Mouse (Mus musculus): ENCODE measurements at regions not wholly inside any gene's neighbourhood (a gene's known extent, or its start where the extent isn't known, plus 50 kb on each side); places are given as distances from the start of the nearest gene placed in this dataset.
A peak's percentile ranks its signal among the peaks of the same experiment; 100 is the strongest.

DNA sequence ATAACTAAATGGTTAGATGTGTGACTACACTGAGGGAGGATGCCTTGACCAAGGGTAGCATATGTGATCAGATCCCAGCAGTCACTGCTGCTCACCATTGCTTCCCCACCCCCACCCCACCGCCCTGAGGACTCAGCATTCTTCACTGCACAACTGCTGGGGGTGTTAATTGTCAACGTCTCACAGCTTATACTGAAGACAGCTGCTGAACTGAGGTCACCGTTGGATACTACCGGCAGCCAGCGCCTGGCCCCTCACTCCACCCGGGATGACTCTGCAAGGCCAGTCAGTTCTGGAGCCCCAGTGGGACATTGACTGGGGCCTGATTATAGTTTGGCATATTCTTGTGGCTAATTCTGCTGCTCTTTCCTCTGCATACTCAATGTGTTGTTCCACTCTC, 87.0 kb upstream of the 1700024P04Rik start:
- Histone ChIP-seq H3K4me2 (no peak overlapping the region), H3K36me3 (no peaks in the 10 kb centered on the region), H3K27me3 (no peaks in the 10 kb centered on the region), H3K9ac (no peak overlapping the region), H3K9me3 (no peaks in the 10 kb centered on the region), H3K4me1 (replicated peaks) (peaks cover 26% of the 10 kb centered on the region), H3K27ac (replicated peaks) (peak overlapping the region; percentile 25; the same call in 1 of the 2 replicates), H3K4me3 (no peak overlapping the region)
- 36% methylated on average over 6 of the region's 6 CpGs for WGBS
- peak; percentile 34; the same call in 1 of the 2 replicates for ATAC-seq (ENCODE audit: low FRiP score, low read depth)

DNA sequence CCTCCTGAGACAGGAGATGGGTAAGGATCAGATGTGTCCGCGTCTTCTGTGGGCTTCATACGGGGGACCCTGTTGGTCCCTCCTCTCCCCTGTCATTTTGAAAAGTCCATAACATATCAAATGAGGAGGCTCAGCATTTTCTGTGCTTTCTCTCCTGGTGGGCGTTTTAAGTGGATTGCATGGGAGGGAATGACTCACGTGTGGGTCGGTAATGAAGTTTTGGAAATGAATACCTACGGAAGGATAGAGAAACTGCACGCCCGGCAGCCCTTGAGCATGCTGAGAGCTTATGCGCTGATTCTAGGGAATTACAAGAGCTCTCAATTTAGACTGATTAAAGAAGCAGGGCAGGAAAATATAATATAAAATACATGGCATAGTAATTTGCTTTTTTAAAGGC, 85.4 kb upstream of the 1700024P04Rik start:
- 0 out of 2 replicates have a peak, but pooled peaks have one; percentile 38 for ATAC-seq (ENCODE audit: low FRiP score, low read depth)
- H3K4me2 ChIP-seq = no peak overlapping the region
- no peak overlapping the region; the same call in 1 of the 2 replicates for H3K27ac ChIP-seq (replicated peaks)
- H3K27me3 ChIP-seq = no peaks in the 10 kb centered on the region
- 63% methylated on average over 10 of the region's 10 CpGs for WGBS
- peaks cover 26% of the 10 kb centered on the region for H3K4me1 ChIP-seq (replicated peaks)
- H3K9ac ChIP-seq = no peak overlapping the region
- H3K9me3 ChIP-seq = no peaks in the 10 kb centered on the region
- H3K36me3 ChIP-seq = no peaks in the 10 kb centered on the region
- H3K4me3 ChIP-seq = no peak overlapping the region

DNA sequence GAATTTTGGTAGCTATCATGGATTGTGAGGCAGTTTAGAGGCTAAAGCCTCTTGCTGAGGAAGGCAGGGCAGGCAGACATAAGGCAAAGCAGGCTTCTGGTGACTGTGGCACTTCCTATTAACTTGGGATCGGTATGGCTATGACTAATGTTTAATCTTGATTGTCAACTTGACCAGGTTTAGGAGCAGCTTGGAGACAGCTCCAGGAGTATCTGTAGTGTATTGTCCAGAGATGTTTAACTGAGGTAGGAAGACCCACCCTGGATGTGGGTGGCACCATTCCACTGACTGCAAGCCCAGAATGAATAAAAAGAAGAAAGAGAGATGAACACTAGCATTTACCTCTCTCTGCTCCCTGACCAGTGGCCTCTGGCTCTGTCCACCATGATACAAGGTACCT, 83.1 kb upstream of the 1700024P04Rik start:
- Histone ChIP-seq H3K27ac (replicated peaks) (no peak overlapping the region), H3K36me3 (no peaks in the 10 kb centered on the region), H3K4me2 (no peak overlapping the region), H3K9ac (no peak overlapping the region), H3K9me3 (no peaks in the 10 kb centered on the region), H3K4me3 (no peak overlapping the region), H3K4me1 (replicated peaks) (peaks cover 16% of the 10 kb centered on the region), H3K27me3 (no peaks in the 10 kb centered on the region)
- WGBS = 86% methylated on average over 1 of the region's 1 CpGs
- ATAC-seq (ENCODE audit: low FRiP score, low read depth) = no peak

DNA sequence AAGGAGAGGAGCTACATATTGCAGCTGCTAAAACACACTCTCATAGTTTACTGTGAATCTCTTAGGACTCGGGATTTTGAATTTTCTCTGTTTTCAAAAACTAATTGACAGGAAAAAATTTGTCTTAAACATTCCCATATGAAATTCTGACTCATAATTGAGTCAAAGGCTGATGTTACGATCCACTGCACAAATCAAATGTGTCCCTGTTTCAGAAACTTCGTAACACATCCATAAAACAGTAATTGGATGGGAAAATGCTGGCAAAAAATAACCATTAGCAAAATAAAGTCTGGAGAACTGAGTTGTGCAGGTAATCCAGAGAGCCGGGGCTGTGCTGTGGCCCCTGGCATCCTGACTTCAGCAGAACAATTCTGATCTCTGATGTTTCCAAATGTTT, 79.1 kb upstream of the 1700024P04Rik start:
- Histone ChIP-seq H3K27me3 (no peaks in the 10 kb centered on the region), H3K4me1 (replicated peaks) (no peaks in the 10 kb centered on the region), H3K4me3 (no peak overlapping the region), H3K9ac (no peak overlapping the region), H3K9me3 (no peaks in the 10 kb centered on the region), H3K27ac (replicated peaks) (no peak overlapping the region), H3K4me2 (no peak overlapping the region), H3K36me3 (no peaks in the 10 kb centered on the region)
- ATAC-seq (ENCODE audit: low FRiP score, low read depth) = no peak
- 79% methylated on average over 4 of the region's 4 CpGs for WGBS

DNA sequence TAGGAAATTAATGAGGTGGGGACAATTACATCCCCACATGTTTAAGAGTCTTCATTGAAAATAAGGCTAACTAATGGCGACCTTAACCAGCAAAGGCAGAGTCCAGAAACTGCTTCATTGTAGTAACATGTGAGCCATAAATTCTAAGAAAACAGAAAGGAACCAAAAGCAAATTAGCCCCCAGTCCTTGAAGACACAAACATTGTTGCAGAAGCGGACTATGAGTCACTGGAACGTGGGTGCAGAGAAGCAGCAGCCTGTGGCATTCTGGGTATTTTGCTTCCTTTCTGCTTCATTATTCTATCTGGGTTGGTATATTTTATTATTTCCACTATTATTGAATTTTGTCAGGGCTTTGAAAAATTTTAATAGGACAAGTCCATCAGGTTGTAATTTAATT, 78.6 kb upstream of the 1700024P04Rik start:
- no peak for ATAC-seq (ENCODE audit: low FRiP score, low read depth)
- Histone ChIP-seq H3K9ac (no peak overlapping the region), H3K36me3 (no peaks in the 10 kb centered on the region), H3K9me3 (no peaks in the 10 kb centered on the region), H3K27ac (replicated peaks) (no peak overlapping the region), H3K4me2 (no peak overlapping the region), H3K27me3 (no peaks in the 10 kb centered on the region), H3K4me1 (replicated peaks) (no peaks in the 10 kb centered on the region), H3K4me3 (no peak overlapping the region)
- WGBS = 73% methylated on average over 3 of the region's 3 CpGs

DNA sequence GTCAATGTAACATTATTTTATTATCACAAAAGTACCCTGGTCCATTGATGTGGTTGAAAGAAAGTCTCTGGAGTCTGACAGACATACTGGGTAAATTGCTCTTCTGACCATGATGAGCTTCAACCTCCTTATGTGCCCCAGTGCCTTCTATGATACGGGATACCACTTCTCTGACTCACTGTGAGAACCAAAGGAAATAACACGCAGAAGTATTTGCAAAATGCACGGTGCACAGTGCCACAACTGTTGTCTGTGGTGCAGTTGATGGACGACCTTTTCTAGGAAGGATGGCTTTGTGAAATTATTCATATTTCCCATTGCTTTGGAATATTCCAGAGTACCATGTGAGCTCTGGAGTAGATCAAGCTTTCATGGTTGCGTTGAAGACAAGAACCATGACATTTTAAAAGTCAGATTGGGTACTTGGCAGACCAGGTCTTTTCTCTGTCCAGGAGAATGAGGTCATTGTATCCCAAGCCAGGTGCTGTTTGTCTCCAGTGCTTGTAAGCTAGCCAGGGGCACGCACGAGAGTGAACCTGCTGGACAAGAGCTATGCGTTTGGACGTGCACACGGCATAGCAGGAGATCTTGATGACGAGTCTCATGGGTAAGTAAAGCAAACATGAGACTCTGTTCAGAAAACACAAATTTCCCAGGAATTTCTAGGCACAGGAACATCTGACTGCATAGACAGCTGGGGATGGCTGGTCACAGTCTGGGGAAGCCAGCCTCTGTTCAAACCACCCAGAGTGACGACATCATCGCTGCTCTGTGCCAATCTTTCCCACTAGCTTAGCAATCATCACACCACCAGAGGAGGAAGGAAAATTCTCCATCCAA, 74.0 kb upstream of the 1700024P04Rik start:
- no peak overlapping the region for H3K4me2 ChIP-seq
- no peak overlapping the region for H3K4me3 ChIP-seq
- peaks cover 11% of the 10 kb centered on the region; the same call in 1 of the 2 replicates for H3K4me1 ChIP-seq (replicated peaks)
- H3K36me3 ChIP-seq = no peaks in the 10 kb centered on the region
- no peak overlapping the region for H3K27ac ChIP-seq (replicated peaks)
- no peak for ATAC-seq (ENCODE audit: low FRiP score, low read depth)
- WGBS = 85% methylated on average over 13 of the region's 13 CpGs
- no peaks in the 10 kb centered on the region for H3K27me3 ChIP-seq
- no peaks in the 10 kb centered on the region for H3K9me3 ChIP-seq
- H3K9ac ChIP-seq = no peak overlapping the region

DNA sequence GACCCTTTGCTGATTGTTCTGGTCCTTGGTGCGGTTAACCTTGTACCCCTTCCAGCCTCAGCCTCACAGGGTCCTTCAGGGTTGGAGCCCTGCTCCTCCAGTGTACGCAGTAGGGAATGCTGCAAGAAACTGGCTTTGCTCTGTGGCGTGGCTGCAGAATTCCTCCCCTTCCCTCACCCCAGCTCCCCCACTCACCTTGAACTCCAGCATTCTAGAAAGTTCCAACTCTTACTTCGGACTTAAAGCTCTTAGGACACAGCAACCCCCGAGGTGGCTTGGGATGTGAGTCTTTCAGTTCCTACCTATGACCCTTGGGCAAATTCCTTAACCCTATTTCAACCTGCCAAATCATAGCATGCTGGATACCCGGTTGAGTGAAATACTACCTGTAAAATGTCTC, 73.3 kb upstream of the 1700024P04Rik start:
- Histone ChIP-seq H3K27ac (replicated peaks) (no peak overlapping the region), H3K4me2 (no peak overlapping the region)
- ATAC-seq (ENCODE audit: low FRiP score, low read depth) = no peak

DNA sequence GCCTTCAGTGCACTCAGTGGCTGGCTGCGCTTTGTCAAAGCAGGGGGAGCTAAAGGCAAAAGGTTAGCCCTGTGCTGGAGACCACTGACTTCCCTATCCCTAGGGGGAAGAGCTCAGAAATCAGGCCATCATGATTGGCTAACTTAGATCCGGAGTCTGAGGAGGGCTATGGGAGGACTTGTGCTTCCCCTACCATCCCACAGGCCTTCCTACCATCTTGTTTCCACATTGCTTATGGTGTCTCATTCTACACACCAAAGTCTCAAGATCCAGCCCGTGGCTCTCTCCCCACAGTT, 72.9 kb upstream of the 1700024P04Rik start:
- no peak overlapping the region for H3K4me3 ChIP-seq
- H3K4me2 ChIP-seq = no peak overlapping the region
- H3K36me3 ChIP-seq = no peaks in the 10 kb centered on the region
- no peak overlapping the region for H3K27ac ChIP-seq (replicated peaks)
- peaks cover 11% of the 10 kb centered on the region; the same call in 1 of the 2 replicates for H3K4me1 ChIP-seq (replicated peaks)
- H3K9ac ChIP-seq = no peak overlapping the region
- H3K9me3 ChIP-seq = no peaks in the 10 kb centered on the region
- no peaks in the 10 kb centered on the region for H3K27me3 ChIP-seq
- WGBS = 64% methylated on average over 3 of the region's 3 CpGs
- ATAC-seq (ENCODE audit: low FRiP score, low read depth) = no peak

More for the DNA sequence above, 73.3 kb upstream of the 1700024P04Rik start:
- Histone ChIP-seq H3K9ac (no peak overlapping the region), H3K9me3 (no peaks in the 10 kb centered on the region), H3K4me1 (replicated peaks) (peaks cover 11% of the 10 kb centered on the region; the same call in 1 of the 2 replicates), H3K36me3 (no peaks in the 10 kb centered on the region), H3K27me3 (no peaks in the 10 kb centered on the region), H3K4me3 (no peak overlapping the region)
- 85% methylated on average over 6 of the region's 6 CpGs for WGBS

DNA sequence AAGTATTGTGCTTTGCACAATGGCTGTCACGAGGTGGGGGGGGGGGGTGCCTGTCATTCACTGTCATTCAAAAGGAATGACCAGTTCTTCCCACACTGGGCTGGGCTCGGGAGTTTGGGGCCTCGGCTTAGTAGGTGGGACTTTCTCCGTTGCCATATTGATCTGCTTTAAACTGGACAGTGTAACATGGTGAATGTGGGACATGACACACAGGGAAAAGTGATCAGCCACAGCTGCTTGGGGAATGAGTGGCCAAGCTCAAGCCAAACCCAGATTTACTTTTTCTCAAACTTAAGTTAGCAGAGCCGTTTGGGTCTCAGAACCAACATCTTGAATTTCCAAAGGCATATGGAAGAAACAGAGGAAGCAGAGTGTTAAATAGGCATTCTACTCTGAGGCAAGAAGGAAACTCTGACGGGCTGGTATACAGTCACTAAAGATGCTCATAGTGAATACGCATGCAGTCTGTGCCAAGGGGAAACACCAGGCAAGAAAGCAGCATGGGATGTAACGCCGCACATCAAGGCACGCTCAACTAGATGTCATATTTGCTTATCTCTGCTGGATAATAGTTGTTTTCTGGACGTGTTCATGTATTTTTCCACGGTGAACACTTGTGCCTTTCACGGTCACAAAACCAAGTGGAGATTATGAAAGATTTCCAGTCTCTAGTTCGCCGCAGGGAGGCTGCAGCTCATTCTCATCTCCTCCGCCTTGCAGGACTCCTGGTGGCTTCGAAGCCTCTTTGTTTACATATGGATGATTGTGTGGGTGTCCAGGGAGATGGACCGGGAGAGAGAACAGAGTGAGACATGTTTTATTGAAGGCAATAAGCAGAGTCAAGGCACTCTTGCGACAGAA, 72.3 kb upstream of the 1700024P04Rik start:
- H3K4me3 ChIP-seq = no peak overlapping the region
- H3K36me3 ChIP-seq = no peaks in the 10 kb centered on the region
- H3K27ac ChIP-seq (replicated peaks) = no peak overlapping the region
- H3K9me3 ChIP-seq = no peaks in the 10 kb centered on the region
- ATAC-seq (ENCODE audit: low FRiP score, low read depth) = no peak
- H3K4me1 ChIP-seq (replicated peaks) = peaks cover 11% of the 10 kb centered on the region; the same call in 1 of the 2 replicates
- H3K9ac ChIP-seq = no peak overlapping the region
- 43% methylated on average over 19 of the region's 19 CpGs for WGBS
- H3K4me2 ChIP-seq = 0 out of 2 replicates have a peak overlapping the region, but pooled peaks have one; percentile 4
- H3K27me3 ChIP-seq = no peaks in the 10 kb centered on the region

DNA sequence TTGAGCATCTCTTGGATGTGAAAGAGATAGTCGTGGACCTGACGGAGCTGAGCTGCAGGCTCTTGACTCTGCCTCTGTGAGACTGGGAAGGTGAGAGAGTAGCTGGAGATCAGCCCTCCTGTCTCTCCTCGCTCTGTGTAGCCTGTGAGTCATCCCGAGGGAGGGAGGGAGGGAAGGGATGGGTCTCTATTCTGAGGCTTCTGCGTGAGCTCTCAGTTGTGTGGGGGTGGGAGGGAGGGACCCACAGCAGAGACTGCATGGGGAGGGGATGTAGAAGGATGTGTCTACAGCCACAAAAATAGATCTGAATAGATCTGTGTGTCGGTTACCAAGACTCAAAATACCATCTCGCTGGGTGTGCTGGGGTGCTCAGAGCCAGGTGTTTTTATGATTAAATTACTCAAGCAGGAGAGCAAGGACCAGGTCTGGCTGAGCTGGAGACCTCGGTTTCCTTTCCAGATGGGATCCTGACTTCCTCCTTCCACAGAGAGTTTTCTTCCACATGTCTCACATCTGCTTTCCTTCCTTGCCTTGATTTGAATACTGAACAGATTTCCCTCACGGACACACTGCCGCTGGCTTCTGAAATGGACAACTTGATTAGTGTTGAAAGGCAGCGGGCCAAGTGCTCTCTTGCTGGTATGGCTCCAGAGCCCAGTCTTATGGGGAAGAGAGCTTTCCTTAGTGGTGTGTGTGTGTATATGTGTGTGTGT, 71.4 kb upstream of the 1700024P04Rik start:
- Histone ChIP-seq H3K4me3 (no peak overlapping the region), H3K27me3 (no peaks in the 10 kb centered on the region), H3K4me2 (no peak overlapping the region), H3K36me3 (no peaks in the 10 kb centered on the region), H3K9me3 (no peaks in the 10 kb centered on the region), H3K4me1 (replicated peaks) (peaks cover 11% of the 10 kb centered on the region; the same call in 1 of the 2 replicates), H3K9ac (no peak overlapping the region), H3K27ac (replicated peaks) (no peak overlapping the region)
- peak; percentile 61 for ATAC-seq (ENCODE audit: low FRiP score, low read depth)
- 37% methylated on average over 11 of the region's 11 CpGs for WGBS

DNA sequence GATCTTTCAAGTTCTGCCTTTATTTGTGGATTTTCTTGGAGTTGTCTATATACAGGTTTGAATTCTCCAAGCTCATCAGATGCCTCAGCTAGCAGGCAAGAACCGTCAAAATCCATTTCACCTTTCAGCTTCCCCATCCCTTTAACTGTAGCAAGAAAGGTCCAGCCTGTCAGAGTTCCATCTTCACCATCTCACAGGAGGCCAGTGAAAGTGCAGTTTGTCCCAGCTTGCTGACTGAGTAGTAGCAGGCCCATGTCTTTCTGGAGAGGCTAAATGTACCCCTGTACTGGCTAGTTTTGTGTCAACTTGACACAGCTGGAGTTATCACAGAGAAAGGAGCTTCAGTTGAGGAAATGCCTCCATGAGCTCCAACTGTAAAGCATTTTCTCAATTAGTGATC, 67.7 kb upstream of the 1700024P04Rik start:
- no peak overlapping the region for H3K4me2 ChIP-seq
- peaks cover 11% of the 10 kb centered on the region; the same call in 1 of the 2 replicates for H3K4me1 ChIP-seq (replicated peaks)
- H3K36me3 ChIP-seq = no peaks in the 10 kb centered on the region
- no peak for ATAC-seq (ENCODE audit: low FRiP score, low read depth)
- H3K27ac ChIP-seq (replicated peaks) = no peak overlapping the region
- no peaks in the 10 kb centered on the region for H3K9me3 ChIP-seq
- no peak overlapping the region for H3K9ac ChIP-seq
- H3K4me3 ChIP-seq = no peak overlapping the region
- 89% methylated on average over 1 of the region's 1 CpGs for WGBS
- no peaks in the 10 kb centered on the region for H3K27me3 ChIP-seq

DNA sequence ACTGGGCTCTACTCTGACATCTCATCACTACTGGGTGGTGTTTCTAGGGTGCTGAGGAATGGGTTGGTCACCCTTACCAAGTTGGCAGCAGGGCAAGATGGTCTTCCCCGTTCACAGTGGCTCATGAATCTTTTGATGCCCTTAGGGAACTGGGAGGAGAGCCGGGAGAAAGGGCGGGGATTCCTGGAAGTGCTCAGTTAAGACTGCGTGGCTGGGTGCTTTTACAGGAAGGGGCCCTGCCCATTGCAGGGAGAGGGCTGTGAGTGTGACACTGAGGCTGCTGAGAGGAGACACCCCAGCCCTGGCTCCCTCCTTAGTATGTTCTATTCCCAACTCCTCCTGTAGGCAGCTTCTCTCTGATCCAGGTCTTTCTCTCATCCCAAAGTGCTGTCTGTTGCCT, 65.3 kb upstream of the 1700024P04Rik start:
- no peak for ATAC-seq (ENCODE audit: low FRiP score, low read depth)
- H3K9ac ChIP-seq = no peak overlapping the region
- no peak overlapping the region for H3K27ac ChIP-seq (replicated peaks)
- H3K27me3 ChIP-seq = no peaks in the 10 kb centered on the region
- H3K4me2 ChIP-seq = no peak overlapping the region
- WGBS = 66% methylated on average over 4 of the region's 4 CpGs
- no peaks in the 10 kb centered on the region for H3K9me3 ChIP-seq
- H3K4me3 ChIP-seq = no peak overlapping the region
- H3K4me1 ChIP-seq (replicated peaks) = no peaks in the 10 kb centered on the region
- no peaks in the 10 kb centered on the region for H3K36me3 ChIP-seq

Data from hindbrain, embryonic 15.5 days (tissue).